ENCODE assay signal across 12 mouse cellular contexts in the genomic region with DNA sequence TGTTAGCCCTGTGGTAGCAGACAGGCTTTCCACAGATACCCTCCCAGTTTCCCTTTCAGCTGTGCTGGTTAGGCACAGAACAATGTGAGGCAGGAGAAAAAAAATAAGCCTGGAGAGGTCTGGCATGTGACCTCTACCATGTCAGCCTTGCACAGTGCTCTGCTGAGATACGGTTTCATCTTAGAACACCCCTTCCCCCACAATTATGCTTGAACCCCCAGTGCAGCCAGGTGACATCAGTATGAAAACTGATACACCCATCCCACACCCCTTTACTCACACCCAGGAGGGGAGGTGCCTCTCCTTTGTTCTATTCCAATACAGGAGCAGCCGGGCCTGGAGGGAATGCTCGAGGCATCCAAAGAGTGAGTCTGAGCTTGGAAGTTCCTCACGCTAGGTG.
DNase-seq lines count a peak whose midpoint lies in the region; ATAC-seq and TF ChIP-seq lines count a peak whose summit lies in the region.
"Had no signal": no experiment of that assay in that cellular context is flagged by ENCODE, and none has a peak within 500 bp of the region (broad histone marks: within the 10 kb centered on the region; RNA-seq: fewer than 3 reads in every experiment).

No protein-coding gene starts in this region.

- no peak overlapping the region for H3K4me3 ChIP-seq in forebrain, embryonic 12.5 days (replicated peaks)
- H3K4me3 ChIP-seq in forebrain, embryonic 15.5 days = no peak overlapping the region
- no peak overlapping the region for H3K4me3 ChIP-seq in kidney, embryonic 16.5 days (ENCODE audit: low read length)
- H3K4me3 ChIP-seq in spleen, adult 2 months (ENCODE audit: extremely low read depth, insufficient read depth, insufficient read length) = peak overlapping the region; percentile 51
- H3K4me3 ChIP-seq in embryonic facial prominence, embryonic 14.5 days (ENCODE audit: low read depth, low read length) = no peak overlapping the region
- H3K4me3 ChIP-seq: limb, embryonic 15.5 days had no signal

- H3K9ac ChIP-seq in forebrain, embryonic 12.5 days = no peak overlapping the region
- no peak overlapping the region for H3K9ac ChIP-seq in forebrain, embryonic 15.5 days (replicated peaks)
- 0 out of 2 replicates have a peak overlapping the region, but pooled peaks have one; percentile 18 for H3K9ac ChIP-seq in kidney, embryonic 16.5 days (replicated peaks; ENCODE audit: low read length)
- H3K9ac ChIP-seq in embryonic facial prominence, embryonic 14.5 days (ENCODE audit: low read depth, low read length) = no peak overlapping the region
- H3K9ac ChIP-seq: limb, embryonic 15.5 days had no signal

- no peaks in the 10 kb centered on the region for H3K9me3 ChIP-seq in forebrain, embryonic 12.5 days
- H3K9me3 ChIP-seq in forebrain, embryonic 15.5 days = no peaks in the 10 kb centered on the region
- no peaks in the 10 kb centered on the region for H3K9me3 ChIP-seq in kidney, embryonic 16.5 days (ENCODE audit: low read length)
- H3K9me3 ChIP-seq in embryonic facial prominence, embryonic 14.5 days (ENCODE audit: control insufficient read depth, low read length) = no peaks in the 10 kb centered on the region
- H3K9me3 ChIP-seq: limb, embryonic 15.5 days had no signal

- TF ChIP-seq POLR2A in spleen, adult 2 months (IDR thresholded peaks at IDR 0.05; ENCODE audit: low read depth, low read length) = no peak

- ATAC-seq in forebrain, embryonic 12.5 days (ENCODE audit: low FRiP score) = peak; percentile 20; the same call in 1 of the 2 replicates
- ATAC-seq in forebrain, embryonic 15.5 days (replicated peaks) = no peak
- peak; percentile 80 for ATAC-seq in kidney, embryonic 16.5 days (ENCODE audit: low FRiP score, low TSS enrichment)
- peak; percentile 82 for ATAC-seq in embryonic facial prominence, embryonic 14.5 days (ENCODE audit: low read depth)
- ATAC-seq: intestine, embryonic 16.5 days had no signal

- H3K27ac ChIP-seq in forebrain, embryonic 12.5 days = no peak overlapping the region
- H3K27ac ChIP-seq in forebrain, embryonic 15.5 days (replicated peaks) = no peak overlapping the region
- no peak overlapping the region for H3K27ac ChIP-seq in kidney, embryonic 16.5 days (ENCODE audit: low read length)
- peak overlapping the region; percentile 86 for H3K27ac ChIP-seq in spleen, adult 2 months (ENCODE audit: insufficient read depth, low read length)
- no peak overlapping the region for H3K27ac ChIP-seq in embryonic facial prominence, embryonic 14.5 days (replicated peaks; ENCODE audit: low read depth, low read length)
- H3K27ac ChIP-seq: limb, embryonic 15.5 days had no signal

- no peaks in the 10 kb centered on the region for H3K27me3 ChIP-seq in forebrain, embryonic 12.5 days
- H3K27me3 ChIP-seq in forebrain, embryonic 15.5 days = no peaks in the 10 kb centered on the region
- H3K27me3 ChIP-seq in kidney, embryonic 16.5 days (ENCODE audit: insufficient read depth, low read length) = no peaks in the 10 kb centered on the region
- no peaks in the 10 kb centered on the region for H3K27me3 ChIP-seq in spleen, adult 2 months (ENCODE audit: control insufficient read depth, insufficient read depth, low read length)
- H3K27me3 ChIP-seq in embryonic facial prominence, embryonic 14.5 days (replicated peaks; ENCODE audit: control insufficient read depth, insufficient read depth, low read length) = no peaks in the 10 kb centered on the region
- H3K27me3 ChIP-seq: limb, embryonic 15.5 days had no signal

- no peak overlapping the region for H3K4me2 ChIP-seq in forebrain, embryonic 12.5 days
- no peak overlapping the region for H3K4me2 ChIP-seq in forebrain, embryonic 15.5 days (replicated peaks)
- no peak overlapping the region for H3K4me2 ChIP-seq in kidney, embryonic 16.5 days (replicated peaks; ENCODE audit: low read depth, low read length)
- no peak overlapping the region for H3K4me2 ChIP-seq in embryonic facial prominence, embryonic 14.5 days (ENCODE audit: low read depth, low read length)
- H3K4me2 ChIP-seq: limb, embryonic 15.5 days had no signal

- 14% methylated on average over 4 of the region's 4 CpGs for WGBS in forebrain, embryonic 12.5 days
- WGBS in forebrain, embryonic 15.5 days = 23% methylated on average over 4 of the region's 4 CpGs
- WGBS in kidney, embryonic 16.5 days = 34% methylated on average over 4 of the region's 4 CpGs
- WGBS in spleen, adult 2 months = 77% methylated on average over 4 of the region's 4 CpGs
- 36% methylated on average over 4 of the region's 4 CpGs for WGBS in embryonic facial prominence, embryonic 14.5 days

- H3K36me3 ChIP-seq in forebrain, embryonic 12.5 days (replicated peaks) = no peaks in the 10 kb centered on the region
- no peaks in the 10 kb centered on the region for H3K36me3 ChIP-seq in forebrain, embryonic 15.5 days
- no peaks in the 10 kb centered on the region for H3K36me3 ChIP-seq in kidney, embryonic 16.5 days (ENCODE audit: insufficient read depth, low read length)
- H3K36me3 ChIP-seq in spleen, adult 2 months (ENCODE audit: control insufficient read depth, insufficient read depth, low read length) = no peaks in the 10 kb centered on the region
- no peaks in the 10 kb centered on the region for H3K36me3 ChIP-seq in embryonic facial prominence, embryonic 14.5 days (ENCODE audit: control insufficient read depth, insufficient read depth, low read length)
- H3K36me3 ChIP-seq: limb, embryonic 15.5 days had no signal

- DNase-seq in kidney, postnatal 36 days = no peak
- no peak for DNase-seq in spleen, adult 2 months (ENCODE audit: low read depth in 1 of 2, low spot score in 2 of 2)
- no peak for DNase-seq in spleen, postnatal 36 days (ENCODE audit: low spot score in 2 of 2)
- peak; percentile 51 for DNase-seq in embryonic facial prominence, embryonic 14.5 days (ENCODE audit: low spot score)
- no peak for DNase-seq in yolk sac, embryonic 10.5 days (ENCODE audit: low spot score)
- DNase-seq: cerebellum, postnatal 25 days; lung, adult 18-20 months had no signal

- no peak for TF ChIP-seq CTCF in spleen, adult 2 months (IDR thresholded peaks at IDR 0.05; ENCODE audit: extremely low read depth, insufficient read depth, insufficient read length, insufficient replicate concordance)

- H3K4me1 ChIP-seq in forebrain, embryonic 12.5 days = peaks cover 14% of the 10 kb centered on the region
- no peaks in the 10 kb centered on the region for H3K4me1 ChIP-seq in forebrain, embryonic 15.5 days
- peaks cover 20% of the 10 kb centered on the region for H3K4me1 ChIP-seq in kidney, embryonic 16.5 days (ENCODE audit: insufficient read depth, low read length)
- H3K4me1 ChIP-seq in spleen, adult 2 months (ENCODE audit: control insufficient read depth, insufficient read depth, insufficient read length) = peaks cover 11% of the 10 kb centered on the region; the same call in 1 of the 2 replicates
- H3K4me1 ChIP-seq in embryonic facial prominence, embryonic 14.5 days (ENCODE audit: control insufficient read depth, insufficient read depth, low read length) = no peaks in the 10 kb centered on the region
